Mouse (Mus musculus): ENCODE data around the gene Nkd2.

DNA sequence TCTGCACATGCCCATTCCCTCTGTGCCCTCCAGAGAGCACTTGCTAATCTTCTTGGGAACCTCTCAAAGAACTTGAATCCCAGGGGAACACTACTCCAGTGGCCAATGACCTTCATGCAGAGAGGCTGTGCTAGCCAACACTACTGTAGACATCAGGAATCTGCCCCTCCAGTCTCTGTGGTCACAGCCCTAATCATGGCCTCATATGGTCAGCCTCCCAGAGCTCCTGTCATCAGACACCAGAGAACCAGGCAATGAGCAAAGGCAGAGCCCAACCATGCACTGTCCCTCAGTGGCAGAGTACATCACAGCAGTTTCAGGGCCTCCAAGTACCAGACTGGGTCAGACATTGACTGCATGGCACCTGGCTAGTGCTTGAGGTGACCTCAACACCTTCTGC, 4.7 kb downstream of the Nkd2 start:
- no peak for TF ChIP-seq EP300 (IDR thresholded peaks at IDR 0.05)
- TF ChIP-seq CTCF (IDR thresholded peaks at IDR 0.05) = no peak

All from lung, postnatal 0 days (tissue).